Mouse (Mus musculus): ENCODE measurements at regions not wholly inside any gene's neighbourhood (a gene's known extent, or its start where the extent isn't known, plus 50 kb on each side); places are given as distances from the start of the nearest gene placed in this dataset.

DNA sequence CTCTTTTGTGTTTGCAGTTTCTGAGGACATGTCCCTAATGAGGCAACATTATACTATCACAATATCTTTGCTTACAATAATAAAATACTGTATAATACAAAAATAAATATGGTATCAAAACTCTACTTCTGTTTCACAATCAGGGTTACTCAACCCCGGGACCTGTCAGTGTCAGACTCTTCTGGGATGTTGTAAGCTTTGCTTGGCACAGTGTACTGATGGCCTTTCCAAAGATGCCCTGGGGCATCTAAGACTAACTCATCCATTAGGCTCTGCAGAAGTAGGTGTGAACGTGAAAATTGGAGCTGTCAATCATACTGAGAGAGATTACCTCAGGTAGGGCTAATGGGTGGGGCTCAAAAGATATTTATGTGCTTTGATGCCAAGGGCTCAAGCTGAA lies 249.0 kb downstream of the Gm5447 start:
- DNase-seq (ENCODE audit: low spot score in 2 of 2), result no peak

DNA sequence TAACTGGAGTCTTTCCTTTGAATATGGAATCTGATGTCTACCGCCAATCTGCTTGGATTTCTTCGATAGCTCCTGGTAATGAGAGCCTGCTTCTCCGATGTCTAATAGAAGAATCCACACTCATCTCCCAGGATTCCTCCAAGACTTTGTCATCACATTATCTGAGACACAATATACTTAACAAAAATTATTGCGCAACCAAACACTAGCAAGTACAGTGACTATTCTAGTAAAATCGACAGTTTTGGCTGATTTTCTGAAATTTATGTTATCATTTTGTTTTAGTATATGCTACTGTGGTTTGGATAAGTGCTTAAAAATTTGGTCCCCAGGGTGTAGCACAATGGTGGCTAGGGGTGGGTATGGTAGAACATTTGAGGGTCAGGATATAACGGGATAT lies 266.5 kb downstream of the Gm5447 start:
- no peak for DNase-seq (ENCODE audit: low spot score in 2 of 2)

DNA sequence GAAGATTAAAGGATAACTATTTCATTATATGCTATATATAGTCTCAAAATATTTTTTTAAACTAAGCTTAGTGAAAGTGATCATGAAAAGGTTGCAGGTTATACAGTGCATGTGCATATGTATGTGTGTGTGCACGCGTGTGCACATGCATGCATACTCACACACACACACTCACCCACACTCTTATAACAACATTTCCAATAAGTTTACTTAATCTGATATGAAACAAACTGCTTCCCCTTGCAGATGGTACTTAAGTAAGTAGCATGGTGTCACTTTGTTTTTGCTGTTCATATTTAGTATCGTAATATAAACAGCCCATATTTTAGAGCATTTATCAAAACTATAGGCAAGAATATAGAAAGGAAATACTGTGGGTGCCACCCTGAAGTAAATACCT lies 275.0 kb downstream of the Gm5447 start:
- no peak for DNase-seq (ENCODE audit: low spot score in 2 of 2)

DNA sequence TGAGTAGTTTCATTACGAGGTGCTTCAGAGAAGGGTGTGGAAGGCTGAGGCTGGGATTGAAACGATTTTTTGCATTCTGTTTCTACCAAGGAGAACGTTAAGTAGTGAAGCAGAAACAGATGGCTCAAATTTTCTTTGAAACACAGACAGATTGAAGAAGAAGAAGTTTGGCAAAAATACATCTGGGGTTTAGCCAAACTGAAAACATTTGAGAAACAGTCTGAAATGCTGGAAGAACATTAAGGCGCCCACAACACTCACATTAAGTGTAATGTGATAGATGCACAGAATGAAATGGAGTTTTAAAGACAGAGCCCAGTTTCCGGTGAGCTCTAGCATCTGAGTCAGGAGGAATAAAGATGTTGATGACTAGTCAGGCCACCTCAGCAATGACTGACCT lies 275.5 kb downstream of the Gm5447 start:
- no peak for DNase-seq (ENCODE audit: low spot score in 2 of 2)

DNA sequence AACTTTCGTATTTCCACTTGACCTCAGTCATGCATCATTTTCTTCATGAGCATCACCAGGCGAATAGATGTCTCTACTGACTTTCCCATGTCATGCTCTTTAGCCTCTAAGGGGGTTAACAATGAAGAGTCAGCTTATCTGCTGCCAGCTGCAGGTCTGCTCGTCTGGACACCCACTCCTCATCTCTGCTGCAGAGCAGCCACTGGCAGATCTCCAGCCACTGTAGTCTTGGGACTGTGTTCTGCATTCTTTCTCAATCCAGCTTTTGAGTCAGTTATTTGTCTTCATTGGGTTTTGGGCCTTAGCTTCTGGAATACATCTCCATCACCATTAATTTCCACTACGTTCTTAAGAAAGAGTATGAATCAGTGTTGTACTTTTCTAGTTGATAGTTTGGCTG lies 280.0 kb downstream of the Gm5447 start:
- no peak for DNase-seq (ENCODE audit: low spot score in 2 of 2)

DNA sequence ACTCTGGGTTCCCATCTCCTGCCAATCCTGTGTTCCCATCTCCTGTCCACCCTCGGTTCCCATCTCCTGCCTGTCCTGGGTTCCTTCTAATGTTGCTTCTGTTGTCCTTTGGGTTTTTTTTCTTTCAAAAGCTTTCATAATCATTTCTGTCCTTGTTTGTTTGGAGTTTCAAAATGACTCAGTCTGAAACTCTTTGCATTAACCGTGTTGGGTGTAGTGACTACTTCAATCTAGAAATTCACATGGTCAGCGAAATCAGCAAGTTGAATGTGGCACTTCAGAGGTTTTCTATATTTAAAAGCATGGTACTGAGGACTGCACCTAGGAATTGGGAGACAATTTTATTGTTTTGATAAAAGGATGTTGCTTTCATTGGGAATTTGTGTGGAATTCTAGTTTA lies 280.7 kb downstream of the Gm5447 start:
- no peak for DNase-seq (ENCODE audit: low spot score in 2 of 2)

DNA sequence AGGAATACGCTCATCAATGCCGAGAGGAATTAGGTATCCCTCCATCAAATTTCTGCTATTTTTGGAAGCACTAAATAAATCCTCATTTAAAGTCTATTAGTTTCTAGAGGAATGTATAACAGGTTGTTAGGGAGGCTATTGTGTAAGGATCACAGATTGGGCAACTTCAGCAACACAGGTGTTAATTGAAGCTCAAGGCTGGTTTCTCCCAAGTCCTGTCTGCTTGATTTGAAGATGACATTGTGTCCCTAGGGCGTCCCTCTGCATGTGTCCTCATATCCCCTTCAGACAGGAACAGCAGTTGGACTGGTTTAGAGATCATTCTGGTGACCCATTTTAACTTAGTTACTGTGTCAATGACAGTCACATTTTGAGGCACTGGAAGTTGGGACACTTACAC lies 281.5 kb downstream of the Gm5447 start:
- no peak for DNase-seq (ENCODE audit: low spot score in 2 of 2)

DNA sequence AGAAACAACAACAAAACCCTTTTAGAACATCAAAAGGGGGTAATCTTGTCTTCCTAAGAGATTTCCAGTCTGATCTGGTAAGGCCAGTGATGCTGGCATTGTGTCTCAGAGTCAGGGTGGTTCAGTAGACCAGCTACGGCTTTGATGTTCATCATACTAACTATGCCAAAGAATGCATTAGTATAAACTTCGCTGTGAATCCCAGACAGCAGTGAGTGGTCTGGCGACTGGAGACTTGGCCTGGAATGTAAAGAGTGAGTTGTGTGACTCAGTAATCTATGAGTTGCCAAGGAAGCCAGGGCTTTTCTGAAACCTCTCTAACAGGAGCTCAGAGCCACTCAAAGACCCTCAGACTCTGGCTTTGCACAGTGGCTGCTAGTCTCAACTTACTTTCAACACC lies 288.1 kb upstream of the Foxq1 start:
- DNase-seq (ENCODE audit: low spot score in 2 of 2), result no peak

DNA sequence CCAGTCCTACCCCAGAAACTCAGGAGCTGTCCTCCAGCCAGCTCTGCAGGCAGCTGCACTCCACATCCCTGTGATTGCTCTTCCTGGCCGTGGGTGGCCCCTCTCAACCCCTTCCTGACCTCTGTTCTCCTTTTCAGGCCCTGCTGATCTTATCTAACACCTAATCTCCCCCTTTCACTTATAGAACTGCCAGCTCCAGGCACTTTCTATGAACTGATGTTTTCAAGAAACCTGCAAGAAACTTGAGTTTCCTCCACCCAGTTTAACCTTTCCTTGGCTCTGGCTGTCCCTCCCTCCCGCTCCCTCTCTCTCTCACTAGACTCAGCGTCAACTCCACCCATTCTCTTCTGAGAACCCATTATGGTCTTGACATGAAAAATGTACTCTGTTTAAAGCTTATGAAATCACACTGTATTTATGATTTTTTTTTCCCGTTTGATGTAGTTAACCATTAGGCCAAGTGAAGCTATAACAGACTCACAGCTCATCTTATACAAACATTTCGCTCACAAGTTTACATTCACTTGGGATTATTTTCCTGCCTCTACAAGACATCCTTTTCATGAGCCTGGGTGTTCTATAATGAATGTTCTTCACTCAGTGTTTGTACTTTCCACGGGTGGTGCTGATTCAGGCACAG lies 279.8 kb upstream of the Foxq1 start:
- DNase-seq (ENCODE audit: low spot score in 2 of 2), result no peak

DNA sequence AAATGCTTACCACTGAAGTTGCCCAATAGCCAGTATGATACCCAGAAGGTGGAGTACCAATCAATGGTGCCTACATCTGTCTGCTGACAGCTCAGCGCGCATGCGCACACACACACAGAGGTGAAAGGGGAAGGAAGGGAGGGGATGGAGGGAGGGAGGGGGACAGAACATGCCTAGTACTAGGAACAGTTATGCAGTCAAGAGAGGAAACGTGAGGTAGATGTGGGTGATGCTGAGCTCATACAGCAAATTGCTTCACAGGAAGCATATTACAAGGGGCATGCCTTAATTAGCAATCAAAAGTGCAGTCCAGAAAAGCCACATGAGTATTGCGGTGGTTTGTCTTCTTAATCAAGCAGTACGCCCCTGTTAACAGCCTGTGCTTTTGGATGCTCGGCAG lies 265.3 kb upstream of the Foxq1 start:
- no peak for DNase-seq (ENCODE audit: low spot score in 2 of 2)

DNA sequence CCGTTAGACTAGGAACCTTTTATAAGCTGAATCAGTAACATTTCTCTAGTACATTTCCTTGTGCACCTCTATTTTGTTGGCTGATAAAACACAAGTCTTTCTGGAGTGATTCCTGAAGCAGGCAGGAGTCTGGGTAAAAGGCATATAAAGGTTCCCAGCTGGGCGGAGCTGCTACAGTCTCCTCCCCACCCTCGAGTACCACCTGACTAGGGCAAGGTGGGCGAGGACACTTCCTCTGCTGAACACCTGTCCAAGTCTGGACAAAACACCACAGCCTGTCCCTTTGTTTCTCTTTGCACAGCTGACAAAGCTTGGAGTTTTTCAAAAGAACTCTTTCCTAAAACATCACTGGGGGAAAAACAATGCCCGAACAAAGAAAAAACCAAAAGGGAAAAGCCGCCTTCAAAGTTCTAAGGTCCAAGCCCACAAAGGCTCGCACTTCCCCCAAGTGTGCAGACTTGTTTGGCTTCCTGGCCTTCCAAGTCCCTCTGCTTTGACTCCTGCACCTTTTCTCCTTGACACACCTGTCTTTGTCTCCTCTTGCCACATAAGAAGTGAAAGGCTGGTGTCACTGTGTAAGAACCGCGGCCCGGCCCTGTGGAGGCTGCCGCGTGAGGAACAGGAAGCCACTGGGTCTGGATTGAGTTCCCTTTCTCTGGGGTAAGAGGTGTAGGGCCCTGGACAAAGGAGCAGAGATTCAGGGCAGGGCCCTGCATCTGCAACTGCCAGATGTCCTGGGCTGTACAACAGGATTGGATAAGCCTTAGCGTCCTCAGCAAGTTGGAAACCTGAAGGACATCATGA lies 263.1 kb upstream of the Foxq1 start:
- DNase-seq (ENCODE audit: low spot score in 2 of 2), result no peak

DNA sequence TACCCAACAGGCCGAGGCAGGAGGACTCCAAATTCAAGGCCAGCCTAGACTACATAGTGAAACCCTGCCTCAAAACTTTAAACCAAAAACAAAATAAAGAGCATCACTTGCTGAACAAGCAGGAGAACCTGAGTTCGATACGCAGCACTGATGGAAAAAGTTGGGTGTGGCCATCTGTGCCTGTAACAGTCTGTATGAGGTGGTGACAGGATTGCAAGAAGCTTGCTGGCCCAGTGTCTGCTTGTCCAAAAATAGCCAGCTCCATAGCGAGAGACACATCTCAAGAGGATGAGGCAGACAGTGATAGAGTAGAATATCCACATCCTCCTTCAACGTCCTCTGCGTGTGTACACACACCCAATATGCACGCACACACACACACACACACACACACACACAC lies 261.9 kb upstream of the Foxq1 start:
- no peak for DNase-seq (ENCODE audit: low spot score in 2 of 2)

DNA sequence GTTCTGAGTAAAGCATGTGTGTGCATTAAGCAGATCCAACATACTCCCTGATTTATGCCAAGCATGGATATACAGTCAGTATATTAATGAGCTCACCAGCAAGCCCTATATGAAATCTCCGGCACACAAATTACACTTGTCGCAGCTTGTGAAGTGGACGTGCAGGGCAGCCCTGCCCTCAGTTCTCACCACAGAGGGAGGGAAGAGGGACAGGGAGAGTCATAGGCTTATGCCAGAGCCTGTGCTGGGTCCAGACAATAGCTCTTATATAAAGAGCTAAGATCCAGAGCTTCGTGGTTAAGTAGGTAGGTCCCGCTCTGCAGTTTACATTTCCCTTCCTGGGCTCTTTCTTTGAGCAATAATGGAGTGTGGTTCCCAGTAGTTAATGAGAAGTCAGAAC lies 252.7 kb upstream of the Foxq1 start:
- no peak for DNase-seq (ENCODE audit: low spot score in 2 of 2)

DNA sequence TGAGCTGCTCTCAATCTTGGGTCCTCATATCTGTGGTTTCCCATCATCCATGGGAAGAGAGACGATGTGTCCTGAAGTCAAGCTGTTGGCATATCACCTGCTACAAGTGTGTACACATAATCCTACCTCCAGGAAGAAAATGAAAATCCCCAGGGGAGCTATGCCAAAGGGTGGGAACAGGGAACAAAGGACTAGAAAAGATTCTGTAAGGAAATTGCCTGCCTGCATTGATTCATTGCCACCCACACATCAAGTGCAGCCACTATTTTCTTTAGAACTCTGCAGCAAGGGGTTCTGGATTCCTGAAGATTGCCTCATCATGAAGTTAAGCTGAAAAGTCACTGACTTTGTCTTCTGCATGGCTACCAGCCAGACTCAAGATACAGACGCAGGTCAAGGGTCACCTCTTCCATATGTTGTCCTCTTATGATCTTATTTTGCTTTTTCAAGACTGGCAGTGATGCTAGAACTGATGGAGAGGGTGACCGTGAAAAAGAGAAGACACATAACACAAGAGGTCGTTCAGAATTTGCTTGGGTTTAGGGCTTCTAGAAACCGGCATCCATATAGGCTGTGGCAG lies 251.6 kb upstream of the Foxq1 start:
- DNase-seq (ENCODE audit: low spot score in 2 of 2), result no peak

DNA sequence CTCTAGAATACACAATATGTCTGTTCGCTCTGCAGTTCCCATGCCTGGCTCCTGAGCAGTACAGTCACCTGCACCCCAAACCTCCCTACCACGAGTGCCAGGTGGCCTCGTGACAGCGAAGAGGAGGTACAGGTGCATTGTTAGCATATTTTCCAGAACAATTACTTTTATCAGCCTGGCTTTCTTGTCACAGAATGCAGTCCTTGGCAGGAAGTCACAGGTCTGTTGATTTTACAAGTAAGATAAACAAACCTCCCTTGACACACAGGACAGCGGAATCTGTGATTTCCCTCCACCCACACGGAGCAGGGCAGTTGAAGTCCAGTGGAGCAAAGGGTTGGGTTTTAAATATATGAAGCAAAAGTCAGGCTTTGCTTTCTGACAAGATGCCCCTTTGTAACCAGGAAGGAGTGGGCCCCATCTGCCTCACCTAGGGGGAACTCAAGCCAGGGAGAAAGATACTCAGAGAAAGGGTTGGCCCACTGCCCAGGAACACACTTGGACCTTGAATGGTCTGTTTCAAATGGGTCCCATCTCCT lies 246.8 kb upstream of the Foxq1 start:
- no peak for DNase-seq (ENCODE audit: low spot score in 2 of 2)

DNA sequence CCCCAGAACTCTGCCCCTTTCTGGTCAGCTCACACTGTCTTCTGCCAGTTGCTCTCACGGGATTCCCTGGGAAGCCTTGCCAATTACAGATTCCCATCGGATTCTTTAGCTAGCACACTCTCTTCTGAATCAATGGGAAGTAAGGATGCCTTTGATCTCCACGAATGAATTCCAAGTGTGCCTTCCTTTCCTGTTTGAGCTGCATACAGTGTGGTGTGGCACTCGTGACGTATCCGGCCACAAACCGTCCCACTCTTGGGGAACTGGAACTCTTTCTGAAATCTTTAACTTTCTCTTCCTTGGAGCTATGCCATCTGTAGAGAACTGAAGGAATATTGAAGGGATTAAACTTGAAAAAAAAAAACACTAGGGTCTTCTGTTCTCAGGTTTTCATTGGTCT lies 243.2 kb upstream of the Foxq1 start:
- DNase-seq (ENCODE audit: low spot score in 2 of 2), result no peak

DNA sequence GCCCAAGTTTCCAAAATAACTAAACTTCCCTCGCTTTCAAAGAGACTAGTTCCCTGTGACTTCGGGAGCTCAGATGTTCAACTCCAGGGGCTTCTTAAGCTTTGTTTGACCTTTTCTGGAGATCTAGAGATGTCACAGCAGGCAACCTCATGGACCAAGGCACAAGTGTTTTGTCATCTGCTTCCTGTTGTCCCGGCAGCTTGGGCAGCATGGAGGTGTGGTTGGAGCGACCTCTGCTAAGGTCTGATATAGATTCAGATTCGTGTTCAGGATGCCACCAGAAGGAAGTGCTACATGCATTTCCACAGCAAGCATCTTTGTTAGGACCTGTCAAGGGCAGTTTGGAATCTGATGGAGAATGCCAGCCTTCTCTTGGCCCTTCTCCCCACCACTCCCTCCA lies 242.1 kb upstream of the Foxq1 start:
- no peak for DNase-seq (ENCODE audit: low spot score in 2 of 2)

DNA sequence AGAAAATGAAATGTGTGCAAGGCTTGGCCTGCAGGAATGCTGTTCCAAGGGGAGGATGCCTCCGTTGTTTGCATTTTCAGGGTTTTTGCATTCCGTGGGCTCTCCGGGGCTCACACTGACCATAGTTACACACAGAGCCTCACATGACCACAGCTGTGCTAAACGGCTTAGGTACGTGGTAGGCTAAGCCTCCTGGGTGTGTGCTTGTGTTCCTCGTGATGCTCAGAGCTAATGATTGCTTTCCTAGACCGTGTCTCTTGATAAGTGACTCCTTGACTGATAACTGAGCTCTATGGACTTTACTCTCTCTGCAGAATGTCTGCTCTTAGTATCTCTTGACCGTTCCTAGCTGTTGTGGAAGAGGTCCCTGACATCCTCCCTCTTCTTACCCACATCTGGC lies 238.9 kb upstream of the Foxq1 start:
- DNase-seq (ENCODE audit: low spot score in 2 of 2), result no peak

DNA sequence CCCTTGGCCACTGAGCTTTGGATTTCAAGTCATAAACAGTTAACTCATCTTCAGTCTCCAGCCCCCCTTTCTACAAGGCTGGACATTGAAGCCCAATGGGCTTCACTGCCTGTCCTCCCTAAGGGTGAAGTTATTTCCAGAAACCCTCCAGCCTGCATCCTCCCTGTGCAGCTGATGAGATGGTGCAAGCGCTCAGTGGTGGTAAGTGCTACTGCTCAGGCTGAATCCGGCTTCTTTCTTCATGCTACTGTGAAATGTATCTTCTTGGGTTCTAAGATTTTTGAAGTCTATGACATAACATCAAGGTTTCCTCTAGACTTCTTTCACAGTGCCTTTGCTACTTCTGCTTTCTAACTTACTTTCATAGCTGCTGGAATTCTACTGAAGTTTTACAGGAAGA lies 237.9 kb upstream of the Foxq1 start:
- DNase-seq (ENCODE audit: low spot score in 2 of 2), result no peak

DNA sequence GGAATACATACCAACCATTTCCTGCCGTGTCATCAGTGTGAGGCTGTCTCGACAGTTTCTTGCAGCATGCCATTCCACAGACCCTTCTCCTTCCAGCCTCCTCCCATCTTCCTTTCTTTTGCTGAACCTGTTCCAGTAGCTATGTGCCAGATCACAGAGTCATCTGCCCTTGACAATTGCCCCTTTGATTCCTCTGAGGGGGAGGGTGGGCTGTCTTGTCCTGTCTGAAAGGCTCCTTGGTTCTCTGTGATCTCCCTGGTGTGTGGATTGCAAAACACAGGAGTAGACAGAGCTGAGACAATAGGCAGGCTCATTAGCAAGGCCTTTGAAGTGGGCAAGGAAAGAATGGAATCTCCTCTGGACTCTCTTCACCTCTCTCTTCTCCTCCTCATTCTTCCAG lies 234.5 kb upstream of the Foxq1 start:
- DNase-seq (ENCODE audit: low spot score in 2 of 2), result no peak

DNA sequence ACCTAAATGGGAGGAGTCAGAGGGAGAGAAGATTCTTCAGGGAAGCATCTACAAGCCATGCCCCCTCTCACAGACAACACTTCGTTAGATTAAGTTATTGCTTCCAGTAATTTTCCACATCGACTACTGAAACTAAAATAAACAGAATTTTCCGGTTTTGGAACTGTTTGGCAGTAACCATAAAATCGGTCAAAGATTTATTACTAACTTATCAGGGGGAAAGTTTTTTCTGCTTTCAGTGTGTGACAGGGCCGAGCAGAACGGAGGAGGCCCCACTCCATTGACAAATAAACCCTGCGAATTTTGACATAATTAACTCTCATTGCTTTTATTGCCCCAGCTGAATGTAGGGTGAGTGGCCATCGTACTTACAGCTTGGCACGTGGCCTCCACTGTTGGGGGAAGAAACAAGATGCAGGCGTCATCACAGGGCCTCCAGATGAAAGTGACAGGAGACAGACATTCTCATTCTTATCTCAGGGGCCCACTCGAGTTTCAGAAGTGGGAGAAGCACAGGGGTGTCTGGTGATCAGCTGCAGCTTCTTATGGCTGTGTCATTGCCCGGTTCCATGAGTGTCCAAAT lies 229.6 kb upstream of the Foxq1 start:
- DNase-seq (ENCODE audit: low spot score in 2 of 2), result no peak

DNA sequence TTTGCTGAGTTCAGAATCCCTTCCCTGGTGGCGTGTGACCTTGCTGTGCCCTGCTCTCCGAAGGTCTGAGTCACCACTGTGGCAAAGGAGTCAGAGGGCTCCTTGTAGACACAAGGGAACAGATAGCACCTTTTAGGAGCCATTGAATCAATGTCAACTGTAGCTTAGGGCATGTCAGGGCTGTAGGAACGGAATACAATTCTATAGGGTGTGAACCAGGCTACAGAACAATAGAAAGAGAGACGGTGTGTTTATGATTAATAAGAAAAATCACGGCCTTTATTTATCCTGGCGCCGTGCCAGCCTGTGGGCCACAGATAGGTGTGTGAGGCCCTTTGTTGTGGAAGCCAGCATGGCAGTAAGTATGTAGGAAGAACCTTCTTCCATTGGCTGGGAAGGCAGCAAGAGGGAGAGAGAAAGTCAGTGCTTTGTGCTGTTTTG lies 228.4 kb upstream of the Foxq1 start:
- no peak for DNase-seq (ENCODE audit: low spot score in 2 of 2)

DNA sequence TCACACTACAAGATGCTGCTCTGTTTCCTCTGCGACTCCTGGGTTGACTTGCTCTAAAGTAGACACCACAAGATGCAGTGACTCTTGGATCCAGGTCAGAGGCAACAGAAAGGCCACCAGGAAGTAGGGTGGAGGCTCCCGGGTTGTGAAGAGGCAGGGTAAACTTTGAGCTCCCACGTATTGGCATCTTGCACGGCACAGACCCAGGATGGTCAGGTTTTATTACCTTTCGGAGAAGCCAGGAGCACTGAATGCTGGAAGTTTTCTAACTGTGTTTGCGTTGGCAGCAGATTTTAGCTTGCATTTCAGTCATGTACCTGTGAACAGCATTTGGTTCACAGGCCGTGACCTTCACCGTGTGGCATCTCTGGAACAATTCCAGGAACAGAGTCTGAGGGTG lies 227.2 kb upstream of the Foxq1 start:
- DNase-seq (ENCODE audit: low spot score in 2 of 2), result no peak

Measured in frontal cortex, postnatal 25 days (tissue).